Mouse (Mus musculus) cerebellum, adult 2 months (tissue): ENCODE measurements around the gene Ankrd36. TPM values are rescaled to one million over a fixed set of nuclear protein-coding genes. Genes with fewer than 3 reads are reported as not detected.
A peak's percentile ranks its signal among the peaks of the same experiment; 100 is the strongest.

ENCODE experiments used
- DNase-seq, 2 experiments: peaks; one replicate each; pipeline ENCODE4 v3.0.0; 2021
- H3K27ac ChIP-seq: fragments of 200-500 bp; 2 replicates; pipeline ENCODE4 v1.5.1; 2012; ENCODE audit warnings: low read length, control low read depth, inconsistent platforms; ENCODE audit not compliant: insufficient read depth
- H3K27me3 ChIP-seq: fragments of 200-500 bp; 2 replicates; pipeline ENCODE4 v1.6.1; 2012; ENCODE audit warnings: inconsistent platforms, mild to moderate bottlenecking, low read length, moderate library complexity; ENCODE audit not compliant: control insufficient read depth, insufficient read depth
- H3K4me1 ChIP-seq: fragments of 200-500 bp; 2 replicates; pipeline ENCODE4 v1.6.1; 2011; ENCODE audit warnings: low read length; ENCODE audit not compliant: control insufficient read depth, insufficient read depth
- H3K4me3 ChIP-seq: fragments of 200-500 bp; replicated peaks from 2 replicates; pipeline ENCODE3; 2011; ENCODE audit warnings: mild to moderate bottlenecking, low read depth, low read length, control low read depth; ENCODE audit not compliant: insufficient read depth
- CTCF ChIP-seq: fragments of 200-500 bp; IDR thresholded peaks from 2 replicates; pipeline ENCODE4 v1.5.1; 2011; ENCODE audit warnings: low read depth, mild to moderate bottlenecking, control low read depth, low read length, moderate library complexity, borderline replicate concordance; ENCODE audit not compliant: insufficient read depth
- POLR2A ChIP-seq: fragments of 200-500 bp; IDR thresholded peaks from 2 replicates; pipeline ENCODE4 v1.6.1; 2011; ENCODE audit warnings: low read length, control low read depth, borderline replicate concordance; ENCODE audit not compliant: insufficient read depth
- WGBS: fragments of 180-500 bp; shearing (Covaris S2); methylation state at CpG from one replicate; pipeline ENCODE4 v1.1.7; 2018; 5-methylcytosine and 5-hydroxymethylcytosine counted together
- polyA plus RNA-seq: library from polyadenylated mRNA; depleted of rRNA; stranded (reverse); fragments of >200 nt; gene quantifications from 2 replicates; pipeline ENCODE4 v1.2.3, GENCODE M21; 2012

The Ankrd36 gene
- polyA plus RNA-seq, 1 experiment, result not detected

- no peak for DNase-seq
- no peak overlapping the region for H3K27ac ChIP-seq
- no peak overlapping the region for H3K4me3 ChIP-seq
- WGBS, result 85% methylated on average over 9 of the region's 9 CpGs
- H3K4me1 ChIP-seq, result no peaks in the 10 kb centered on the region
- H3K27me3 ChIP-seq, result no peaks in the 10 kb centered on the region
- TF ChIP-seq CTCF (no peak), POLR2A (no peak)
Observed at GRCm38 (mm10) chr11:5715179-5715578, 145.7 kb downstream of the Ankrd36 start.

GRCm38 (mm10) chr11:5715630-5716105 is 146.2 kb downstream of the Ankrd36 start, which contains the start of gene Mrps24:
Gene Mrps24 (minus strand): TSS chr11:5715680.
- Histone ChIP-seq H3K4me3 (no peak within 1 kb of the TSS), H3K27ac (no peak within 1 kb of the TSS), H3K4me1 (no peaks in the 10 kb centered on the region), H3K27me3 (no peaks in the 10 kb centered on the region)
- no peak for TF ChIP-seq POLR2A
- TF ChIP-seq CTCF, result no peak
- no peak for DNase-seq
- 64% methylated on average over 14 of the region's 14 CpGs for WGBS

- Histone ChIP-seq H3K27ac (no peak overlapping the region), H3K27me3 (no peaks in the 10 kb centered on the region), H3K4me3 (no peak overlapping the region), H3K4me1 (no peaks in the 10 kb centered on the region)
- TF ChIP-seq CTCF (no peak), POLR2A (no peak)
- peak in 1 of 2 experiments; percentile 10 for DNase-seq
- WGBS, result 80% methylated on average over 11 of the region's 11 CpGs
Observed at GRCm38 (mm10) chr11:5716246-5716645, 146.8 kb downstream of the Ankrd36 start.

- no peak overlapping the region for H3K4me3 ChIP-seq
- no peaks in the 10 kb centered on the region for H3K4me1 ChIP-seq
- H3K27me3 ChIP-seq, result no peaks in the 10 kb centered on the region
- WGBS, result 86% methylated on average over 34 of the region's 34 CpGs
- TF ChIP-seq POLR2A, result no peak
- H3K27ac ChIP-seq, result no peak overlapping the region
- no peak for DNase-seq
Observed at GRCm38 (mm10) chr11:5716938-5717705, 147.6 kb downstream of the Ankrd36 start.

- WGBS, result 92% methylated on average over 12 of the region's 12 CpGs
- DNase-seq, result no peak
Observed at GRCm38 (mm10) chr11:5718611-5719354, 149.3 kb downstream of the Ankrd36 start.

GRCm38 (mm10) chr11:5729582-5729981 is 160.1 kb downstream of the Ankrd36 start:
- Histone ChIP-seq H3K27me3 (no peaks in the 10 kb centered on the region), H3K4me3 (no peak overlapping the region), H3K4me1 (peaks cover 18% of the 10 kb centered on the region), H3K27ac (no peak overlapping the region)
- WGBS, result 87% methylated on average over 9 of the region's 9 CpGs
- no peak for DNase-seq
- TF ChIP-seq POLR2A, result no peak
- no peak for TF ChIP-seq CTCF

More at GRCm38 (mm10) chr11:5718611-5719354, 149.3 kb downstream of the Ankrd36 start:
- no peak overlapping the region for H3K4me3 ChIP-seq
- TF ChIP-seq POLR2A, result no peak
- TF ChIP-seq CTCF, result no peak
- H3K27me3 ChIP-seq, result no peaks in the 10 kb centered on the region
- H3K4me1 ChIP-seq, result no peaks in the 10 kb centered on the region
- H3K27ac ChIP-seq, result no peak overlapping the region

GRCm38 (mm10) chr11:5732401-5732800 is 162.9 kb downstream of the Ankrd36 start:
- H3K27ac ChIP-seq, result no peak overlapping the region
- TF ChIP-seq CTCF (no peak), POLR2A (no peak)
- WGBS, result 13% methylated on average over 5 of the region's 5 CpGs

More at GRCm38 (mm10) chr11:5732401-5732800, 162.9 kb downstream of the Ankrd36 start:
- H3K4me1 ChIP-seq, result peaks cover 24% of the 10 kb centered on the region
- no peak overlapping the region for H3K4me3 ChIP-seq
- DNase-seq, result no peak
- no peaks in the 10 kb centered on the region for H3K27me3 ChIP-seq
